Mouse (Mus musculus) embryonic fibroblast, embryonic 13.5 days (primary cell): ENCODE results near the gene Epha7.

Experiments used
- CTCF ChIP-seq: IDR thresholded peaks from 2 replicates; pipeline ENCODE4 v1.5.1; 2011; ENCODE audit warnings: mild to moderate bottlenecking, control low read depth, low read length, moderate library complexity, borderline replicate concordance; ENCODE audit not compliant: insufficient read depth
- POLR2A ChIP-seq: IDR thresholded peaks from 2 replicates; pipeline ENCODE4 v1.6.1; 2011; ENCODE audit warnings: low read depth, mild to moderate bottlenecking, control low read depth, low read length, moderate library complexity

DNA sequence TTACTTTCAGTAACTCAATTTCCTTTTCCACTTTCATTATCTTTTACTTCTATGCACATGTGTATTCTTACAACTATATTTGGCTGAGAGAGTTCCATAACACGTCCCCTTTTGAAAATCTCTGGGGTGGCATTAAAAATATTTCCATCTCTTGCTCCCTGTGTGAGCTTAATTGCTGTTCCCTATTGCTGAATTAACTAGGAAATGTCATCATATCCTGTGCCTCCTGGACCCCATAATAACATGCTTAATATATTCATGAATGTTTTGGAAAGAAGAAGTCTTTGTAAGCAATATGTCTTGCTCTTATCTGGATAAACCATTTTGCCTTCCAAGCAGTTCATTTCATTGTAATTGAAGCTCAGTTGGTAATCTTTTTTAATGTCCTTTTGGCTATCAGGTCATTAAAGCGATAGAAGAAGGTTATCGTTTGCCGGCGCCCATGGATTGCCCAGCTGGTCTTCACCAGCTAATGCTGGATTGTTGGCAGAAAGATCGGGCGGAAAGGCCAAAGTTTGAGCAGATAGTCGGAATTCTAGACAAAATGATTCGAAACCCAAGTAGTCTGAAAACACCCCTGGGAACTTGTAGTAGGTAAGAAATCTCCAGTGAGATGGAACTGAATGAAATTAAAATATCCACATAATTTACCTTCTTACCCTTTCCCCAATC, 148.1 kb downstream of the Epha7 start:
- no peak for TF ChIP-seq CTCF
- TF ChIP-seq POLR2A: no peak
